Mouse (Mus musculus): Measurements from ENCODE around the gene Foxg1. TPM values are rescaled to one million over a fixed set of nuclear protein-coding genes. Genes with fewer than 3 reads are reported as not detected.

The Foxg1 gene
- polyA plus RNA-seq, 1 experiment = 3.7 TPM

- no peak overlapping the region for H3K27ac ChIP-seq (ENCODE audit: insufficient read depth, low read length)
- no peak for TF ChIP-seq CTCF (IDR thresholded peaks at IDR 0.05; ENCODE audit: borderline replicate concordance, insufficient read depth, low read length)
- no peak for TF ChIP-seq POLR2A (IDR thresholded peaks at IDR 0.05; ENCODE audit: low read depth, low read length)
Observed at GRCm38 (mm10) chr12:49376318-49376992, 6.0 kb upstream of the Foxg1 start.

GRCm38 (mm10) chr12:49377281-49377970, 5.0 kb upstream of the Foxg1 start:
- no peak overlapping the region for H3K27ac ChIP-seq (ENCODE audit: insufficient read depth, low read length)
- TF ChIP-seq POLR2A (IDR thresholded peaks at IDR 0.05; ENCODE audit: low read depth, low read length) = no peak
- TF ChIP-seq CTCF (IDR thresholded peaks at IDR 0.05; ENCODE audit: borderline replicate concordance, insufficient read depth, low read length) = no peak
- H3K4me3 ChIP-seq (ENCODE audit: insufficient read depth, low read length) = no peak overlapping the region
- no peaks in the 10 kb centered on the region for H3K4me1 ChIP-seq (ENCODE audit: control insufficient read depth, insufficient read depth, low read length)

More at GRCm38 (mm10) chr12:49376318-49376992, 6.0 kb upstream of the Foxg1 start:
- Histone ChIP-seq H3K4me1 (ENCODE audit: control insufficient read depth, insufficient read depth, low read length) (no peaks in the 10 kb centered on the region), H3K4me3 (ENCODE audit: insufficient read depth, low read length) (no peak overlapping the region)

GRCm38 (mm10) chr12:49378920-49379319, 3.5 kb upstream of the Foxg1 start:
- TF ChIP-seq CTCF (IDR thresholded peaks at IDR 0.05; ENCODE audit: borderline replicate concordance, insufficient read depth, low read length) = no peak
- no peak for TF ChIP-seq POLR2A (IDR thresholded peaks at IDR 0.05; ENCODE audit: low read depth, low read length)
- H3K4me1 ChIP-seq (ENCODE audit: control insufficient read depth, insufficient read depth, low read length) = no peaks in the 10 kb centered on the region
- H3K4me3 ChIP-seq (ENCODE audit: insufficient read depth, low read length) = no peak overlapping the region
- H3K27ac ChIP-seq (ENCODE audit: insufficient read depth, low read length) = no peak overlapping the region

- Histone ChIP-seq H3K27ac (ENCODE audit: insufficient read depth, low read length) (no peak overlapping the region), H3K4me3 (ENCODE audit: insufficient read depth, low read length) (no peak overlapping the region), H3K4me1 (ENCODE audit: control insufficient read depth, insufficient read depth, low read length) (no peaks in the 10 kb centered on the region)
- TF ChIP-seq POLR2A (IDR thresholded peaks at IDR 0.05; ENCODE audit: low read depth, low read length) (no peak), CTCF (IDR thresholded peaks at IDR 0.05; ENCODE audit: borderline replicate concordance, insufficient read depth, low read length) (no peak)
Observed at GRCm38 (mm10) chr12:49379446-49379845, 3.0 kb upstream of the Foxg1 start.

- Histone ChIP-seq H3K27ac (ENCODE audit: insufficient read depth, low read length) (no peak overlapping the region), H3K4me1 (ENCODE audit: control insufficient read depth, insufficient read depth, low read length) (no peaks in the 10 kb centered on the region), H3K4me3 (ENCODE audit: insufficient read depth, low read length) (no peak overlapping the region)
- TF ChIP-seq POLR2A (IDR thresholded peaks at IDR 0.05; ENCODE audit: low read depth, low read length) (no peak), CTCF (IDR thresholded peaks at IDR 0.05; ENCODE audit: borderline replicate concordance, insufficient read depth, low read length) (no peak)
Observed at GRCm38 (mm10) chr12:49380442-49380841, 2.0 kb upstream of the Foxg1 start.

GRCm38 (mm10) chr12:49381031-49381525, 1.4 kb upstream of the Foxg1 start:
- TF ChIP-seq CTCF (IDR thresholded peaks at IDR 0.05; ENCODE audit: borderline replicate concordance, insufficient read depth, low read length) (no peak), POLR2A (IDR thresholded peaks at IDR 0.05; ENCODE audit: low read depth, low read length) (no peak)
- H3K27ac ChIP-seq (ENCODE audit: insufficient read depth, low read length) = no peak overlapping the region
- H3K4me1 ChIP-seq (ENCODE audit: control insufficient read depth, insufficient read depth, low read length) = no peaks in the 10 kb centered on the region
- no peak overlapping the region for H3K4me3 ChIP-seq (ENCODE audit: insufficient read depth, low read length)

GRCm38 (mm10) chr12:49381721-49382365, 617 bp upstream of the Foxg1 start:
- Histone ChIP-seq H3K4me1 (ENCODE audit: control insufficient read depth, insufficient read depth, low read length) (no peaks in the 10 kb centered on the region), H3K4me3 (ENCODE audit: insufficient read depth, low read length) (no peak overlapping the region), H3K27ac (ENCODE audit: insufficient read depth, low read length) (no peak overlapping the region)
- TF ChIP-seq CTCF (IDR thresholded peaks at IDR 0.05; ENCODE audit: borderline replicate concordance, insufficient read depth, low read length) = no peak

GRCm38 (mm10) chr12:49383521-49384133, 1.2 kb downstream of the Foxg1 start:
- Histone ChIP-seq H3K4me3 (ENCODE audit: insufficient read depth, low read length) (peak overlapping the region; percentile 45), H3K27ac (ENCODE audit: insufficient read depth, low read length) (peak overlapping the region; percentile 61), H3K4me1 (ENCODE audit: control insufficient read depth, insufficient read depth, low read length) (no peaks in the 10 kb centered on the region)
- no peak for TF ChIP-seq CTCF (IDR thresholded peaks at IDR 0.05; ENCODE audit: borderline replicate concordance, insufficient read depth, low read length)
- peak; percentile 32; the same call in 1 of the 2 replicates for TF ChIP-seq POLR2A (IDR thresholded peaks at IDR 0.05; ENCODE audit: low read depth, low read length)

GRCm38 (mm10) chr12:49384295-49384875, 1.9 kb downstream of the Foxg1 start:
- no peak for TF ChIP-seq POLR2A (IDR thresholded peaks at IDR 0.05; ENCODE audit: low read depth, low read length)
- peak overlapping the region; percentile 61 for H3K27ac ChIP-seq (ENCODE audit: insufficient read depth, low read length)
- H3K4me1 ChIP-seq (ENCODE audit: control insufficient read depth, insufficient read depth, low read length) = no peaks in the 10 kb centered on the region
- H3K4me3 ChIP-seq (ENCODE audit: insufficient read depth, low read length) = peak overlapping the region; percentile 33
